Mouse (Mus musculus): ENCODE measurements around the gene Hoxb3. TPM values are rescaled to one million over a fixed set of nuclear protein-coding genes. Genes with fewer than 3 reads are reported as not detected.

The Hoxb3 gene
- total RNA-seq, 1 experiment from 2014 or later, result 0.55 TPM

DNA sequence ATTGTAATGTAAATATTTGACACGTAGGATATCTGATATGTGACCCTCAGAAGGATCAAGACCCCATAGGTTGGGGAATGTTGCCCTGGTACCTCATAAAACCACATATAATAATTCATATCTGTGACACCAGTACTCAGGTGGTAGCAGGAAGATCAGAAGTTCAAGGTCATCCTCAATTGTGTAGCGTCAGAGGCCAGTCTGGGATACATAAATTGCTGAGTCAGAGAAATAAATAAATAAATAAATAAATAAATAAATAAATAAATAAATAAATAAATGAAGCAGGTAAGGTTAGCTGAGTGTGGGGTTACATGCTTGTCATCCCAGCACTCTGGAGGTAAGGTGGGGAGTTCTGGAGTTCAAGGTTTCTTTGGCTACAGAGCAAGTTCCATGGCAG, 64.5 kb downstream of the Hoxb3 start:
- ATAC-seq (replicated peaks; ENCODE audit: low read depth, poor library complexity, severe bottlenecking), result no peak

DNA sequence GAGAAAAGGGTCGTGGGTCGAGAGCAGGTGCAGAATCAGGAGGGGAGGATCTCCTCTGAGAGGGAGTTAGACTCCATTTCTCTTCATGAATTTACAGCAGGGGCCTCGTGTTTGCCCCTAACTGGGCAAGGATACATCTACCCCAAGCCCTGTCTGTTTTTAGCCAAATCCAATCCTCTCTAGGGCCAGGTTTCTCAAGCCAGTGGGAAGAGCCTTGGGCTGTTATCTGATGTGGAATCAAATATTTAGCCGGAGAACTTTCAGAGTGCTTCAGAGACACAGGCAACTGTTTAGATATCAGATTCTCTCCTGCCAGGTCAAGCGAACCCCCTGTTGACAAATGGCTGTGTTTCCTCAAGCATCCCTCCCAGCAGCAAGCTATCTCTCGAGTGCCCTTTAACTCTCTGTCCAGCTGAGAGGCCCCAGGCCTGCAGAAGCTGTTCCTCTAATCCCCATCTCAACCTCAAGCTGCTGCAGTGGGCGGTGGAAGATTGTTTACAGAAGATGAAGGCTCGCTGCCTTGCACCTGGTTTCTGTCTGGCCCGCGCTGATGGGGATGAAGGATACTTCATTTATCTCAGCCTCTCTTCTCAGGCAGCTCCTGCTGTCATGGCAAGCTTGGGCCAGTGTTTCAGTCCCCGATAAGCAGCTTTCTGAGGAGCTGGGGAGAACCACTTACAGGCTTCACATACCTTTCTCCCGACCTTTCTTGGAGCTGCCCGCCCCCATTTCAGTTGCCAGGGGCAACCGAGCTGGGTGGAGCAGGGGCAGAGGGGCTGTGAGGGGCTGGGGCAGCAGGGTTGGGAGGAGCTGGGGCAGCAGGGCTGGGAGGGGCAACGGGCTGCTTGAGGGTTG, 73.9 kb downstream of the Hoxb3 start:
- ATAC-seq (replicated peaks; ENCODE audit: low read depth, poor library complexity, severe bottlenecking), result no peak

Other genes starting within 250 kb of the Hoxb3 start
- gene Atp5g1, start 247.7 kb upstream of the Hoxb3 start, total RNA-seq (2017), result 110 and 145 TPM in 2 replicates
- gene Calcoco2, start 211.4 kb upstream of the Hoxb3 start, total RNA-seq (2017), result not detected in 2 replicates
- gene Ttll6, start 189.5 kb upstream of the Hoxb3 start, total RNA-seq (2017), result not detected in 2 replicates
- not detected in 2 replicates for gene Hoxb13, start 129.0 kb upstream of the Hoxb3 start, total RNA-seq (2017)
- gene Hoxb9, start 51.9 kb upstream of the Hoxb3 start, total RNA-seq (2017), result not detected in 2 replicates
- gene Hoxb8, start 41.4 kb upstream of the Hoxb3 start, total RNA-seq (2017), result not detected in 2 replicates
- not detected in 2 replicates for gene Hoxb7, start 36.7 kb upstream of the Hoxb3 start, total RNA-seq (2017)
- gene Hoxb6, start 30.9 kb upstream of the Hoxb3 start, total RNA-seq (2017), result not detected in 2 replicates
- gene Hoxb5, start 20.0 kb upstream of the Hoxb3 start, total RNA-seq (2017), result not detected in 2 replicates
- gene Hoxb4, start 5.1 kb upstream of the Hoxb3 start, total RNA-seq (2017), result 1.1 and 2.8 TPM in 2 replicates
- 0.73 TPM in 1 of 2 replicates, not detected in the other for gene Hoxb2, start 27.2 kb downstream of the Hoxb3 start, total RNA-seq (2017)
- gene Hoxb1, start 42.4 kb downstream of the Hoxb3 start, total RNA-seq (2017), result not detected in 2 replicates
- 4.0 TPM in 1 of 2 replicates, not detected in the other for gene Skap1, start 141.3 kb downstream of the Hoxb3 start, total RNA-seq (2017)

All from common myeloid progenitor, adult 5-6 weeks (primary cell).